Mouse (Mus musculus) lung, postnatal 0 days (tissue): ENCODE data around the gene Zeb2. TPM values are rescaled to one million over a fixed set of nuclear protein-coding genes. Genes with fewer than 3 reads are reported as not detected.

Source experiments
- ATAC-seq: fragments of 200-750 bp; cut with Nextera tagmentation; 2 replicates; pipeline ENCODE4 v1.8.0; 2017; ENCODE audit warnings: moderate library complexity
- DNase-seq: peaks from one replicate; pipeline ENCODE4 v3.0.0-alpha.2; 2016; ENCODE audit warnings: low spot score
- H3K27ac ChIP-seq: fragments of 300-500 bp; sonication (generic); 2 replicates; pipeline ENCODE4 v1.5.1; 2014; ENCODE audit warnings: antibody characterized with exemption, mild to moderate bottlenecking, low read length, mixed read lengths
- H3K27me3 ChIP-seq: fragments of 300-500 bp; sonication (generic); replicated peaks from 2 replicates; pipeline ENCODE4 v1.6.1; 2014; ENCODE audit warnings: low read length, mixed read lengths; ENCODE audit not compliant: insufficient read depth
- H3K36me3 ChIP-seq: fragments of 300-500 bp; sonication (generic); 2 replicates; pipeline ENCODE4 v1.6.1; 2014; ENCODE audit warnings: low read length, mixed read lengths; ENCODE audit not compliant: insufficient read depth
- H3K4me1 ChIP-seq: fragments of 300-500 bp; sonication (generic); 2 replicates; pipeline ENCODE4 v1.6.1; 2014; ENCODE audit warnings: antibody characterized with exemption, low read depth, low read length, mixed read lengths; ENCODE audit not compliant: insufficient read depth
- H3K4me2 ChIP-seq: fragments of 300-500 bp; sonication (generic); replicated peaks from 2 replicates; pipeline ENCODE4 v1.6.1; 2014; ENCODE audit warnings: low read depth, mild to moderate bottlenecking, low read length, moderate library complexity, mixed read lengths
- H3K4me3 ChIP-seq: fragments of 300-500 bp; sonication (generic); 2 replicates; pipeline ENCODE4 v1.5.1; 2014; ENCODE audit warnings: low read depth, low read length
- H3K9ac ChIP-seq: fragments of 300-500 bp; sonication (generic); replicated peaks from 2 replicates; pipeline ENCODE4 v1.6.1; 2014; ENCODE audit warnings: low read depth, mild to moderate bottlenecking
- H3K9me3 ChIP-seq: fragments of 300-500 bp; sonication (generic); 2 replicates; pipeline ENCODE4 v1.6.1; 2016; ENCODE audit warnings: low read length, mixed read lengths
- CTCF ChIP-seq: IDR thresholded peaks from 2 replicates; pipeline ENCODE4 v1.5.1; 2016; ENCODE audit warnings: antibody characterized with exemption, mild to moderate bottlenecking
- EP300 ChIP-seq: IDR thresholded peaks from 2 replicates; pipeline ENCODE4 v1.6.1; 2016; ENCODE audit warnings: antibody characterized with exemption, mild to moderate bottlenecking, control low read depth
- WGBS: fragments of 180-500 bp; shearing (Covaris S2); extraction: QIAGEN DNeasy Blood & Tissue Kit; methylation state at CpG from one replicate; pipeline ENCODE4 v1.1.7; 2014; 5-methylcytosine and 5-hydroxymethylcytosine counted together
- polyA plus RNA-seq: library from polyadenylated mRNA; unstranded; fragments of >200 nt; fragmentation: Nextera tagmentation; extraction: Ambion mirVana; gene quantifications from 2 replicates; pipeline ENCODE4 v1.2.1, GENCODE M21; 2015

Zeb2 gene
- polyA plus RNA-seq, 1 experiment from 2014 or later: 36.4 TPM

GRCm38 (mm10) chr2:45063300-45063890, 53.8 kb downstream of the Zeb2 start:
- H3K27me3 ChIP-seq: no peaks in the 10 kb centered on the region
- no peak overlapping the region for H3K4me2 ChIP-seq
- H3K36me3 ChIP-seq: no peaks in the 10 kb centered on the region
- peaks cover 3% of the 10 kb centered on the region; the same call in 1 of the 2 replicates for H3K4me1 ChIP-seq
- H3K9ac ChIP-seq: no peak overlapping the region
- DNase-seq (no peak), ATAC-seq (no peak)
- no peak overlapping the region for H3K27ac ChIP-seq
- WGBS: 33% methylated on average over 7 of the region's 7 CpGs
- TF ChIP-seq EP300: no peak
- no peak for TF ChIP-seq CTCF
- no peak overlapping the region for H3K4me3 ChIP-seq
- no peaks in the 10 kb centered on the region for H3K9me3 ChIP-seq

DNA sequence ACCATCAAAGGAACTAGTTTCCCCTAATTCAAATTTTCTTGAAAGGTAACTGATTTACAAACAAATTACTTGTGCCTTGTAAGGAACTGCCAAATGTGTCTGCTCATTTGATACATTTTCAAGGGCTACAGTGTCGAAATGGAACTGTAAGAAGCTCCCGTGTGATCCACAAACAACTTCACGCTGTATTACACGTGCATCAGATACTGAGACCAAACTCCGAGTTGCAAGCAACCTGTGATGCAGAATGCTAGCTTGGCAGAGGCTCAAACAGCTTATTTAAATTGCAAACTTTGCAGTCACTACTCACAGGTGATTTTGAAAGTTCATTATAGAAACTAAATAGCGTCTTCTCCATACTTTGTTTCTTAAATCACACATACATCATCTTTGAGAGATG, 55.1 kb downstream of the Zeb2 start:
- no peak for ATAC-seq
- H3K9me3 ChIP-seq: no peaks in the 10 kb centered on the region
- no peak overlapping the region for H3K4me3 ChIP-seq
- peaks cover 3% of the 10 kb centered on the region; the same call in 1 of the 2 replicates for H3K4me1 ChIP-seq
- H3K27ac ChIP-seq: no peak overlapping the region
- WGBS: 49% methylated on average over 6 of the region's 6 CpGs
- H3K27me3 ChIP-seq: no peaks in the 10 kb centered on the region
- no peak overlapping the region for H3K4me2 ChIP-seq
- no peak for TF ChIP-seq CTCF
- no peak for TF ChIP-seq EP300
- no peaks in the 10 kb centered on the region for H3K36me3 ChIP-seq
- DNase-seq: no peak
- H3K9ac ChIP-seq: no peak overlapping the region

DNA sequence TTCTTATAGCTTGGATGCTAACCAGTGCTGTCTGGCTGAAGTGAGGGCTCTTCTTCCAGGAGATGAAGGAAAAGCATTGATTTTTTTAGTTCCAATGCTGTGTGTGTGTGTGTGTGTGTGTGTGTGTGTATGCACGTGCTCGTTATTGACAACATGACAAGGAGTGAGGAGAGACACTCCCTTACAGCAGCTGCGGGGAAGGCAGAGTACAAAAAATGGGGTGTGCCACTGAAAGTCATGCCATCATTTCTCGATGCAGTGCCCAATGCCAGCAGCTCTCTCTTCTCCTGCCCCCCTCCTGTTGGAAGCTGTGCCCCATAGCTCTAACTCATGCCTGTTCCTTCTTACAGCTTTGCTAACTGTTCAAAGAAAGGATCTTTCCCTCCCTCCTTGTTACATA, 56.4 kb downstream of the Zeb2 start:
- no peak for ATAC-seq
- H3K9me3 ChIP-seq: no peaks in the 10 kb centered on the region
- H3K4me1 ChIP-seq: peaks cover 3% of the 10 kb centered on the region; the same call in 1 of the 2 replicates
- 65% methylated on average over 4 of the region's 4 CpGs for WGBS
- H3K36me3 ChIP-seq: no peaks in the 10 kb centered on the region
- no peak for DNase-seq
- H3K4me2 ChIP-seq: no peak overlapping the region
- no peak overlapping the region for H3K9ac ChIP-seq
- no peak overlapping the region for H3K4me3 ChIP-seq
- no peaks in the 10 kb centered on the region for H3K27me3 ChIP-seq
- no peak overlapping the region for H3K27ac ChIP-seq
- TF ChIP-seq EP300 (no peak), CTCF (no peak)

DNA sequence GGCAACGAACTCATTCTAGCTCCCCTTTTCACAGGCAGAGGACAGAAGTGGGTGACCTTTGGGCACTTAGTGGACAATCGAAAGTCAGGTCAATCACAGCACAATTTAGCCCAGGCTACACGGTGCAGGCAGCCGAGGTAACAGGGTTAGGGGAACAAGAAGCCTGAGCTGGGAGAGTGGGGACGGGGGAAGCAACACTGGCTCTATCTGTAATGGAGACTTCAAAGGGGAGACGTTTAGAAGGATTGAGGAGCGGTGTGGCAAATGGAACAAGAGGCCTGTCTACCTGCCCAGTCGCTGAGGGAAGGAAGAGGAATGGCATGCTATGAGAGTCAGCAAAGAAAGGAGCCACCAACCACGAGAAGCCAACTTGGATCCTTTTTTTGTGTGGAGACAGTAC, 57.0 kb downstream of the Zeb2 start:
- no peak overlapping the region for H3K9ac ChIP-seq
- TF ChIP-seq CTCF (no peak), EP300 (no peak)
- H3K27me3 ChIP-seq: no peaks in the 10 kb centered on the region
- no peaks in the 10 kb centered on the region for H3K9me3 ChIP-seq
- no peak overlapping the region for H3K4me3 ChIP-seq
- H3K4me1 ChIP-seq: peaks cover 3% of the 10 kb centered on the region; the same call in 1 of the 2 replicates
- H3K27ac ChIP-seq: no peak overlapping the region
- ATAC-seq (no peak), DNase-seq (no peak)
- H3K4me2 ChIP-seq: no peak overlapping the region
- 83% methylated on average over 9 of the region's 9 CpGs for WGBS
- no peaks in the 10 kb centered on the region for H3K36me3 ChIP-seq

- 69% methylated on average over 4 of the region's 4 CpGs for WGBS
- DNase-seq: no peak
- Histone ChIP-seq H3K36me3 (no peaks in the 10 kb centered on the region), H3K27ac (no peak overlapping the region), H3K9ac (no peak overlapping the region), H3K4me2 (no peak overlapping the region), H3K27me3 (no peaks in the 10 kb centered on the region), H3K4me3 (no peak overlapping the region), H3K9me3 (no peaks in the 10 kb centered on the region), H3K4me1 (peaks cover 3% of the 10 kb centered on the region; the same call in 1 of the 2 replicates)
- ATAC-seq: no peak
- no peak for TF ChIP-seq CTCF
- TF ChIP-seq EP300: no peak
Measured at GRCm38 (mm10) chr2:45059599-45059998, 57.6 kb downstream of the Zeb2 start.

GRCm38 (mm10) chr2:45059010-45059409, 58.2 kb downstream of the Zeb2 start:
- Histone ChIP-seq H3K27ac (no peak overlapping the region), H3K27me3 (no peaks in the 10 kb centered on the region), H3K4me1 (peaks cover 3% of the 10 kb centered on the region; the same call in 1 of the 2 replicates), H3K9ac (no peak overlapping the region), H3K9me3 (no peaks in the 10 kb centered on the region), H3K4me2 (no peak overlapping the region), H3K4me3 (no peak overlapping the region), H3K36me3 (no peaks in the 10 kb centered on the region)
- ATAC-seq (no peak), DNase-seq (no peak)
- TF ChIP-seq CTCF: no peak
- no peak for TF ChIP-seq EP300
- 89% methylated on average over 12 of the region's 12 CpGs for WGBS
